Mouse (Mus musculus): ENCODE data around the gene Golm1. TPM values are rescaled to one million over a fixed set of nuclear protein-coding genes. Genes with fewer than 3 reads are reported as not detected.
A peak's percentile ranks its signal among the peaks of the same experiment; 100 is the strongest.
"Not testable (repeated sequence)": the region's sequence is repeated elsewhere in the genome, so short reads cannot be mapped to it uniquely, and the experiment has no call there.

The Golm1 gene
- total RNA-seq, 2 experiments from 2014 or later: 13.4 to 21.4 TPM

- ATAC-seq (replicated peaks; ENCODE audit: low FRiP score, poor library complexity, severe bottlenecking): no peak
Observed at GRCm38 (mm10) chr13:59605221-59605922, 70.2 kb downstream of the Golm1 start.

- ATAC-seq (replicated peaks; ENCODE audit: low FRiP score, poor library complexity, severe bottlenecking): no peak
Observed at GRCm38 (mm10) chr13:59604511-59604910, 71.1 kb downstream of the Golm1 start.

- no peak for ATAC-seq (replicated peaks; ENCODE audit: low FRiP score, poor library complexity, severe bottlenecking)
Observed at GRCm38 (mm10) chr13:59603096-59603495, 72.5 kb downstream of the Golm1 start.

- peak; percentile 61 for ATAC-seq (replicated peaks; ENCODE audit: low FRiP score, poor library complexity, severe bottlenecking)
Observed at GRCm38 (mm10) chr13:59592630-59593029, 83.0 kb downstream of the Golm1 start.

- ATAC-seq (replicated peaks; ENCODE audit: low FRiP score, poor library complexity, severe bottlenecking): not testable (repeated sequence)
Observed at GRCm38 (mm10) chr13:59592058-59592457, 83.6 kb downstream of the Golm1 start.

GRCm38 (mm10) chr13:59590691-59591090 lies 84.9 kb downstream of the Golm1 start:
- ATAC-seq (replicated peaks; ENCODE audit: low FRiP score, poor library complexity, severe bottlenecking): no peak

- no peak for ATAC-seq (replicated peaks; ENCODE audit: low FRiP score, poor library complexity, severe bottlenecking)
Observed at GRCm38 (mm10) chr13:59589672-59590071, 85.9 kb downstream of the Golm1 start.

- no peak for ATAC-seq (replicated peaks; ENCODE audit: low FRiP score, poor library complexity, severe bottlenecking)
Observed at GRCm38 (mm10) chr13:59587201-59587600, 88.4 kb downstream of the Golm1 start.

GRCm38 (mm10) chr13:59585648-59586005 lies 90.0 kb downstream of the Golm1 start:
- ATAC-seq (replicated peaks; ENCODE audit: low FRiP score, poor library complexity, severe bottlenecking): peak; percentile 3; the same call in 1 of the 2 replicates

- ATAC-seq (replicated peaks; ENCODE audit: low FRiP score, poor library complexity, severe bottlenecking): peak; percentile 96
Observed at GRCm38 (mm10) chr13:59584947-59585647, 90.5 kb downstream of the Golm1 start, which contains the start of the genes Agtpbp1 and Naa35. Gene Agtpbp1, minus strand, starts transcription at chr13:59585227. Gene Naa35, plus strand, starts transcription at chr13:59585259.

Other genes starting within 250 kb of the Golm1 start
- gene Agtpbp1, start 90.6 kb downstream of the Golm1 start, total RNA-seq (2015; ENCODE audit: low replicate concordance): 10.9 and 13.6 TPM in 2 replicates
- gene Agtpbp1, start 90.6 kb downstream of the Golm1 start, total RNA-seq (2017; ENCODE audit: low replicate concordance): 28.9 and 35.5 TPM in 2 replicates
- gene Naa35, start 90.6 kb downstream of the Golm1 start, total RNA-seq (2015; ENCODE audit: low replicate concordance): 9.4 and 44.6 TPM in 2 replicates
- 17.1 and 31.0 TPM in 2 replicates for gene Naa35, start 90.6 kb downstream of the Golm1 start, total RNA-seq (2017; ENCODE audit: low replicate concordance)
- not detected in 2 replicates for gene 4921517D22Rik, start 18.3 kb upstream of the Golm1 start, total RNA-seq (2015; ENCODE audit: low replicate concordance)
- not detected in 2 replicates for gene 4921517D22Rik, start 18.3 kb upstream of the Golm1 start, total RNA-seq (2017; ENCODE audit: low replicate concordance)
- gene Spata31d1a, start 34.5 kb upstream of the Golm1 start, total RNA-seq (2015; ENCODE audit: low replicate concordance): not detected in 2 replicates
- gene Spata31d1a, start 34.5 kb upstream of the Golm1 start, total RNA-seq (2017; ENCODE audit: low replicate concordance): not detected in 2 replicates
- gene Spata31d1b, start 36.5 kb upstream of the Golm1 start, total RNA-seq (2015; ENCODE audit: low replicate concordance): not detected in 2 replicates
- not detected in 2 replicates for gene Spata31d1b, start 36.5 kb upstream of the Golm1 start, total RNA-seq (2017; ENCODE audit: low replicate concordance)
- gene Spata31d1d, start 55.9 kb upstream of the Golm1 start, total RNA-seq (2015; ENCODE audit: low replicate concordance): not detected in 2 replicates
- gene Spata31d1d, start 55.9 kb upstream of the Golm1 start, total RNA-seq (2017; ENCODE audit: low replicate concordance): 0.26 TPM in 1 of 2 replicates, not detected in the other
- 0.77 TPM in 1 of 2 replicates, not detected in the other for gene 1700014D04Rik, start 70.9 kb upstream of the Golm1 start, total RNA-seq (2015; ENCODE audit: low replicate concordance)
- gene 1700014D04Rik, start 70.9 kb upstream of the Golm1 start, total RNA-seq (2017; ENCODE audit: low replicate concordance): 0.42 and 4.8 TPM in 2 replicates
- gene Isca1, start 94.0 kb upstream of the Golm1 start, total RNA-seq (2015; ENCODE audit: low replicate concordance): 667 and 741 TPM in 2 replicates
- 673 and 742 TPM in 2 replicates for gene Isca1, start 94.0 kb upstream of the Golm1 start, total RNA-seq (2017; ENCODE audit: low replicate concordance)
- gene Gm49354, start 106.4 kb upstream of the Golm1 start, total RNA-seq (2015; ENCODE audit: low replicate concordance): not detected in 2 replicates
- gene Gm49354, start 106.4 kb upstream of the Golm1 start, total RNA-seq (2017; ENCODE audit: low replicate concordance): 254 and 1,206 TPM in 2 replicates
- gene Tut7, start 147.3 kb upstream of the Golm1 start, total RNA-seq (2015; ENCODE audit: low replicate concordance): 557 and 663 TPM in 2 replicates
- gene Tut7, start 147.3 kb upstream of the Golm1 start, total RNA-seq (2017; ENCODE audit: low replicate concordance): 973 and 1,053 TPM in 2 replicates